Mouse (Mus musculus) kidney, embryonic 15.5 days (tissue): ENCODE measurements around the gene Cttnbp2. TPM values are rescaled to one million over a fixed set of nuclear protein-coding genes. Genes with fewer than 3 reads are reported as not detected.

ENCODE experiments used
- ATAC-seq: fragments of 200-750 bp; cut with Nextera tagmentation; replicated peaks from 2 replicates; pipeline ENCODE4 v1.8.0; 2017; ENCODE audit warnings: moderate TSS enrichment; ENCODE audit not compliant: low FRiP score
- H3K27ac ChIP-seq: fragments of 300-500 bp; sonication (generic); 2 replicates; pipeline ENCODE4 v1.5.1; 2015; ENCODE audit warnings: mild to moderate bottlenecking, inconsistent platforms
- H3K27me3 ChIP-seq: fragments of 300-500 bp; sonication (generic); 2 replicates; pipeline ENCODE4 v1.6.1; 2015; ENCODE audit warnings: inconsistent platforms
- H3K36me3 ChIP-seq: fragments of 300-500 bp; sonication (generic); 2 replicates; pipeline ENCODE4 v1.6.1; 2015; ENCODE audit warnings: inconsistent platforms
- H3K4me1 ChIP-seq: fragments of 300-500 bp; sonication (generic); 2 replicates; pipeline ENCODE4 v1.6.1; 2015; ENCODE audit warnings: inconsistent platforms
- H3K4me2 ChIP-seq: fragments of 300-500 bp; sonication (generic); 2 replicates; pipeline ENCODE4 v1.6.1; 2015; ENCODE audit warnings: moderate library complexity, mild to moderate bottlenecking, inconsistent platforms
- H3K4me3 ChIP-seq: fragments of 300-500 bp; sonication (generic); replicated peaks from 2 replicates; pipeline ENCODE4 v1.5.1; 2015; ENCODE audit warnings: mild to moderate bottlenecking, inconsistent platforms
- H3K9ac ChIP-seq: fragments of 300-500 bp; sonication (generic); 2 replicates; pipeline ENCODE4 v1.6.1; 2015; ENCODE audit warnings: mild to moderate bottlenecking, inconsistent platforms
- H3K9me3 ChIP-seq: fragments of 300-500 bp; sonication (generic); replicated peaks from 2 replicates; pipeline ENCODE4 v1.6.1; 2016; ENCODE audit warnings: inconsistent platforms
- WGBS: fragments of 180-500 bp; shearing (Covaris S2); methylation state at CpG from one replicate; pipeline ENCODE4 v1.1.7; 2015; ENCODE audit warnings: mixed read lengths; 5-methylcytosine and 5-hydroxymethylcytosine counted together
- polyA plus RNA-seq: library from polyadenylated mRNA; unstranded; fragments of >200 nt; fragmentation: Nextera tagmentation; extraction: Ambion mirVana; gene quantifications from 2 replicates; pipeline ENCODE4 v1.2.1, GENCODE M21; 2015

Gene Cttnbp2
- polyA plus RNA-seq, 1 experiment from 2014 or later, result 18.4 TPM

DNA sequence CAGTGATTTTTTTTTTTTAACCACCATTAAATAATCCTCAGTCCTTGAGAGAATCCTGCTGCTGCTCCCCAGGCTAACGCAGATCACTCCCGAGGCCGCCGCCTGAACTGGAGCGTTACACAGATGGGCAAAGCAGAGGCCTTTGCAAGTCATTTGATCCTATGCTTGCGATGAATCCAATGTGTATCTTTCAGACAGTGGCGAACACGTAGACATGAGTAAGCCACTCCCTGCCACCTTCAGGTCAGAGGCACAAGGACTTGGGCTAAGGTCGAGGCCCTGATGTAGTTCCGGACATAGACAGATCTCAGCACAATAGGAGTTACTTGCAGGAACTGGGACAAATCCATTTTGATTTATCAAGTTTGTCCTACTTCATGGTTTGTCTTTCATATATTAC, 49.0 kb downstream of the Cttnbp2 start:
- Histone ChIP-seq H3K9ac (no peak overlapping the region), H3K4me1 (no peaks in the 10 kb centered on the region), H3K27me3 (no peaks in the 10 kb centered on the region), H3K36me3 (no peaks in the 10 kb centered on the region), H3K27ac (no peak overlapping the region), H3K9me3 (no peaks in the 10 kb centered on the region; the same call in 1 of the 2 replicates), H3K4me3 (no peak overlapping the region), H3K4me2 (no peak overlapping the region)
- peak; percentile 60; the same call in 1 of the 2 replicates for ATAC-seq
- WGBS, result 35% methylated on average over 10 of the region's 10 CpGs

- no peak overlapping the region for H3K4me3 ChIP-seq
- H3K9ac ChIP-seq, result no peak overlapping the region
- H3K4me1 ChIP-seq, result no peaks in the 10 kb centered on the region
- no peaks in the 10 kb centered on the region; the same call in 1 of the 2 replicates for H3K9me3 ChIP-seq
- H3K27me3 ChIP-seq, result no peaks in the 10 kb centered on the region
- H3K36me3 ChIP-seq, result no peaks in the 10 kb centered on the region
- no peak overlapping the region for H3K4me2 ChIP-seq
- H3K27ac ChIP-seq, result no peak overlapping the region
- WGBS, result 90% methylated on average over 1 of the region's 1 CpGs
- ATAC-seq, result no peak
Measured at GRCm38 (mm10) chr6:18459657-18460056, 55.0 kb downstream of the Cttnbp2 start.

DNA sequence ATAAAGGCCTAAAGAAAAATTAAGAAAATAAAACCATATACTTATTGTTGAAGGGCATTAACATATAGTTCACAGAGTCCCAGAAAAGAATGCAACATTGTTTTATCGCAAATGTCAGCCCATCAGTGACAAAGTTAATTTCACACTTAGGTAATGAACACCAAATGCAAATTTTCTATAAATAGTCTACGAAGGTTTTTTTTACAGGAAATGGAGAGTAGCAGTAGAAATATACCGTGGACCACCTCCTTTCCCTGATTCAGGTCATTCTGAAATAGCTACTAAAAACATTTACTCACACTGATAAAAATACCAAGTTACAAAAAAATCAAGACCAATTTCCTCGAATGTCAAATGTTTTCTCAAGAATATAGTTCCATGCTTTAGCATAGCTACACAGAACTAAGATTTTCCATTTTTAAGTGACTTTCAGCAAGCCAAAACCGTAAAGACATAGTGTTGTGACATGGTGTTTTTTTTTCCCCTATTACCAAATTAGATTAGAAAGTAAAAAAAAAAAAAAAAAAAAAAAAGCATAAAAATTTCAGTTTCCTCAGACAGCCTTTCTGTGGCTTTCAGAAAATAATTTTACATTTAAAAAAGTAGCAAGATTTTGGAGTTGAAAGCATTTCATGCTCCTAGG, 64.0 kb downstream of the Cttnbp2 start:
- Histone ChIP-seq H3K9me3 (no peaks in the 10 kb centered on the region), H3K27me3 (no peaks in the 10 kb centered on the region), H3K27ac (no peak overlapping the region), H3K9ac (no peak overlapping the region), H3K36me3 (no peaks in the 10 kb centered on the region), H3K4me2 (no peak overlapping the region), H3K4me1 (no peaks in the 10 kb centered on the region), H3K4me3 (no peak overlapping the region)
- no peak for ATAC-seq
- 76% methylated on average over 5 of the region's 5 CpGs for WGBS

DNA sequence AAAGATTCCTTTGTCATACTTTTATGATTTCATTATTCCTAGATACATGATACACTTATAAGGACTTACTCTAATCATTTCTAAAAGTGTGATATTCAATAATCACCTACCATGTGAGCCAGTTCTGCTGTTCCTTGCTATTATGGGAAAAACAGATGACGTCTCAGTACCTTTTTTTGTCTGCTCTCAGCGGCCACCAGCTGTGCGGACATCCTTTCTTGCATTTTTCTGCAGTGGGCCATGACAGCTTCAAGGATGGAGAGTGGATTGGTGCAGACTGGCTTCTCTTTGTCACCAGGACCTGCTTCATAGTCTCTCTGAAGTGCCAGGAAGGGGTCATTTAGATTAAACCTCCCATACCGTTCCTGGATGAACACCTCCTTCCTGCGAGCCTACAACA, 66.6 kb downstream of the Cttnbp2 start:
- Histone ChIP-seq H3K9ac (no peak overlapping the region), H3K36me3 (no peaks in the 10 kb centered on the region), H3K27me3 (no peaks in the 10 kb centered on the region), H3K4me1 (no peaks in the 10 kb centered on the region), H3K27ac (no peak overlapping the region), H3K9me3 (no peaks in the 10 kb centered on the region), H3K4me2 (no peak overlapping the region), H3K4me3 (no peak overlapping the region)
- 76% methylated on average over 5 of the region's 5 CpGs for WGBS
- no peak for ATAC-seq

DNA sequence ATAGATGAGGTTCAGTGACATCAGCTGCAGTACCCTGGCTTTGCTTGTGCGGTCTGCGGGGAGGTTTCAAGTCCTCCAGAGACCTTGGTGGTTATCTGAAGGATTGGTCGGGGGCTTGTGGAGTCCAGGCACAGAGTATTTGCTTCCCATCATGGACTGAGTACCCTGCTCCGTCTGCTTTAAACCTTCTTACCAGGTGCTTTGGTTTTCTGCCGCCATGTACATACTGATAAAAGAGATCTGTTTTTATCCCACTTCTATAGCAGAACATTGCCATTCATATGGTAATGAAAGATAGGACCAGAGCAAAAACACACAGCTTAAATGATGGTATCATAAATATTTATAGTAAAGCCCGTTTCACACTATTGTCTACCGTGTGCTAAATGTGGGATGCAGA, 67.7 kb downstream of the Cttnbp2 start:
- 77% methylated on average over 7 of the region's 7 CpGs for WGBS
- Histone ChIP-seq H3K9me3 (no peaks in the 10 kb centered on the region), H3K4me3 (no peak overlapping the region), H3K4me1 (no peaks in the 10 kb centered on the region), H3K4me2 (no peak overlapping the region), H3K36me3 (no peaks in the 10 kb centered on the region), H3K27me3 (no peaks in the 10 kb centered on the region), H3K9ac (no peak overlapping the region), H3K27ac (no peak overlapping the region)
- ATAC-seq, result no peak

GRCm38 (mm10) chr6:18446359-18446758, 68.3 kb downstream of the Cttnbp2 start:
- H3K27me3 ChIP-seq, result no peaks in the 10 kb centered on the region
- no peaks in the 10 kb centered on the region for H3K36me3 ChIP-seq
- no peak for ATAC-seq
- H3K4me1 ChIP-seq, result no peaks in the 10 kb centered on the region
- H3K4me3 ChIP-seq, result no peak overlapping the region
- no peaks in the 10 kb centered on the region for H3K9me3 ChIP-seq
- WGBS, result 58% methylated on average over 3 of the region's 3 CpGs
- no peak overlapping the region for H3K4me2 ChIP-seq
- no peak overlapping the region for H3K27ac ChIP-seq
- H3K9ac ChIP-seq, result no peak overlapping the region

DNA sequence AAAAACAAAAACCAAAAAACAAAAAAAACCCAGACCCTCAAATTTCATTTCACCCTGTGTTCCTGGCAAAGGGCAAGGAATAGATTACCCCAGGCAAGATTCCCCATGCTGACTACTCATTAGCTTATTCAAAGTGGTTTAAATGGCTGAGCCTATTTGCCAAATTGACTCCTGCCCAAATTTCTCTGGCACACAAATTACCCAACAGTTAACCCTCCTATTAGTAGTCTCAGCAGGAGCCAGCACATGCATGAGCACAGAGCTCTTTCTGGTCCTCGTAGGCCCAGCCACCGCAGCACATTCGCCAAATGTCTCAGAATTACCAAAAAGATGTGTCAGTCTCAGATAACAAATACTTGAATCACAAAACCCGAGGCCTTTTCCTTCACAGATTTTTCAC, 68.9 kb downstream of the Cttnbp2 start:
- H3K4me3 ChIP-seq, result no peak overlapping the region
- H3K9me3 ChIP-seq, result no peaks in the 10 kb centered on the region
- ATAC-seq, result no peak
- 56% methylated on average over 4 of the region's 4 CpGs for WGBS
- H3K27ac ChIP-seq, result no peak overlapping the region
- no peak overlapping the region for H3K9ac ChIP-seq
- H3K4me2 ChIP-seq, result no peak overlapping the region
- no peaks in the 10 kb centered on the region for H3K36me3 ChIP-seq
- H3K4me1 ChIP-seq, result no peaks in the 10 kb centered on the region
- no peaks in the 10 kb centered on the region for H3K27me3 ChIP-seq

DNA sequence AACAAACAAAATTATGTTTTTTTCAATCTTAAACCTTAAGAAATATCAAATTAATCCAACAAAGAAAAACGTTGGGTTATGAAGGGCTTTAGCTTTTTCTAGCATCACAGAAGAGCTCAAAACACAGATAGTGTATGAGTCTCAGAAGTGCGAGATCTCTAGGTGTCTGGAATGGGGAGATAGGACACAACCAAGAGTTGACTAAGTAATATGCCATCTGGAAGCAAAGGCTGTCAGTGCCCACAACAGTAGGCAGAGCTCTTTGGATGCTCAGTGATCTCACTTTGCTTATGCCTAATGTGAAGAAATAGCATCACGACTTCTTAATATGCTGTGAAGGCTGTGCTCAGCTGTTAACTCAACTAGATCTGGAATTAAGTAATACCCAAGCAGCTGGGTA, 72.3 kb downstream of the Cttnbp2 start:
- Histone ChIP-seq H3K4me2 (no peak overlapping the region), H3K27me3 (no peaks in the 10 kb centered on the region), H3K4me3 (no peak overlapping the region), H3K9me3 (no peaks in the 10 kb centered on the region), H3K9ac (no peak overlapping the region), H3K27ac (no peak overlapping the region), H3K4me1 (no peaks in the 10 kb centered on the region), H3K36me3 (no peaks in the 10 kb centered on the region)
- 89% methylated on average over 3 of the region's 3 CpGs for WGBS
- no peak for ATAC-seq

- Histone ChIP-seq H3K27ac (no peak overlapping the region), H3K9me3 (no peaks in the 10 kb centered on the region), H3K9ac (no peak overlapping the region), H3K4me1 (peaks cover 3% of the 10 kb centered on the region; the same call in 1 of the 2 replicates), H3K4me2 (no peak overlapping the region), H3K36me3 (no peaks in the 10 kb centered on the region), H3K4me3 (no peak overlapping the region), H3K27me3 (no peaks in the 10 kb centered on the region)
- WGBS, result 56% methylated on average over 4 of the region's 4 CpGs
- no peak for ATAC-seq
Measured at GRCm38 (mm10) chr6:18440918-18441532, 73.6 kb downstream of the Cttnbp2 start.

GRCm38 (mm10) chr6:18436127-18436812, 78.4 kb downstream of the Cttnbp2 start:
- Histone ChIP-seq H3K4me2 (no peak overlapping the region), H3K27ac (no peak overlapping the region), H3K9me3 (no peaks in the 10 kb centered on the region), H3K4me1 (peaks cover 3% of the 10 kb centered on the region), H3K36me3 (peaks cover 4% of the 10 kb centered on the region; the same call in 1 of the 2 replicates), H3K27me3 (no peaks in the 10 kb centered on the region), H3K4me3 (no peak overlapping the region), H3K9ac (no peak overlapping the region)
- ATAC-seq, result no peak
- whole genome bisulfite sequencing, result 63% methylated on average over 4 of the region's 4 CpGs

GRCm38 (mm10) chr6:18434828-18435531, 79.7 kb downstream of the Cttnbp2 start:
- 88% methylated on average over 16 of the region's 16 CpGs for WGBS
- Histone ChIP-seq H3K27ac (no peak overlapping the region), H3K36me3 (peaks cover 4% of the 10 kb centered on the region; the same call in 1 of the 2 replicates), H3K4me3 (no peak overlapping the region), H3K4me1 (peaks cover 3% of the 10 kb centered on the region), H3K9ac (no peak overlapping the region), H3K27me3 (no peaks in the 10 kb centered on the region), H3K4me2 (no peak overlapping the region), H3K9me3 (no peaks in the 10 kb centered on the region)
- peak; percentile 40; the same call in 1 of the 2 replicates for ATAC-seq

DNA sequence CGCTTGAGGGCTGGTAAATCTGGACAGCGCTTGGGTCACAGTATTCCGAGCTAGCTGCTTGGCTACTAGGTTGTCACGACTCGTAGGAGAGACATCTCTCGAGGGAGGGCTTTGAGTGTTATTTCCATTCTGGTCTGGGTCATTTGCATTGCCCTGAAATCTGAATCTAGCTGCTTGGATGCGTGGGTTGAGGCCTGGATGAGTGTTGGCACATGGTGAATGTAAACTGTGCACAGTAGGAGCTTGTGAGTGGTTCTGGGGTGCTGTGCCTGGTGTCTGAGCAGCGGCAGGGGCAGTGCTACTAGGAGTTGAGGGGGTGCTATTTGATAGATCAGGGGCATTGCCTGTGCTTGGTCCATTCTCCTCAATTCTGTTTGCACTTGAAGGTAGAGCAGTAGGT, 80.3 kb downstream of the Cttnbp2 start:
- H3K4me2 ChIP-seq, result no peak overlapping the region
- H3K36me3 ChIP-seq, result peaks cover 4% of the 10 kb centered on the region; the same call in 1 of the 2 replicates
- no peak overlapping the region for H3K27ac ChIP-seq
- H3K9me3 ChIP-seq, result no peaks in the 10 kb centered on the region
- H3K4me3 ChIP-seq, result no peak overlapping the region
- H3K27me3 ChIP-seq, result no peaks in the 10 kb centered on the region
- H3K9ac ChIP-seq, result no peak overlapping the region
- peaks cover 3% of the 10 kb centered on the region for H3K4me1 ChIP-seq
- WGBS, result 88% methylated on average over 8 of the region's 8 CpGs
- no peak; the same call in 1 of the 2 replicates for ATAC-seq
